ENCODE assay signal across 19 mouse cellular contexts in genomic region chr9:98146901-98147300, GRCm38 (mm10).
"Had no signal": no experiment of that assay in that cellular context is flagged by ENCODE, and none has a peak within 500 bp of the region (broad histone marks: within the 10 kb centered on the region; RNA-seq: fewer than 3 reads in every experiment).

No protein-coding gene starts in this region.

- H3K36me3 ChIP-seq: lung, embryonic 15.5 days; midbrain, embryonic 10.5 days; midbrain, embryonic 12.5 days; neural tube, embryonic 13.5 days; neural tube, embryonic 15.5 days; stomach, embryonic 15.5 days had no signal

- ATAC-seq: midbrain, embryonic 16.5 days had no signal

- H3K27ac ChIP-seq: lung, embryonic 15.5 days; midbrain, embryonic 10.5 days; midbrain, embryonic 12.5 days; neural tube, embryonic 13.5 days; neural tube, embryonic 15.5 days; stomach, embryonic 15.5 days; stomach, postnatal 0 days had no signal

- H3K4me3 ChIP-seq: lung, embryonic 15.5 days; midbrain, embryonic 10.5 days; midbrain, embryonic 12.5 days; myocyte; neural tube, embryonic 13.5 days; neural tube, embryonic 15.5 days; stomach, embryonic 15.5 days had no signal

- H3K4me1 ChIP-seq: lung, embryonic 15.5 days; midbrain, embryonic 10.5 days; midbrain, embryonic 12.5 days; neural tube, embryonic 13.5 days; neural tube, embryonic 15.5 days; stomach, embryonic 15.5 days had no signal

- H3K27me3 ChIP-seq: lung, embryonic 15.5 days; midbrain, embryonic 12.5 days; neural tube, embryonic 13.5 days; neural tube, embryonic 15.5 days; stomach, embryonic 15.5 days had no signal

- H3K9ac ChIP-seq: lung, embryonic 15.5 days; midbrain, embryonic 12.5 days; neural tube, embryonic 13.5 days; neural tube, embryonic 15.5 days; stomach, embryonic 15.5 days had no signal

- H3K9me3 ChIP-seq: lung, embryonic 15.5 days; midbrain, embryonic 10.5 days; midbrain, embryonic 12.5 days; neural tube, embryonic 13.5 days; neural tube, embryonic 15.5 days; stomach, embryonic 15.5 days had no signal

- DNase-seq: lung, adult 18-20 months; lung, postnatal 10 days; lung, postnatal 4 days; midbrain, embryonic 14.5 days; retina, postnatal 1 day; right cerebral cortex, adult 18-20 months; right cerebral cortex, postnatal 25 days; thymus, adult 2 months; thymus, postnatal 25 days; thymus, postnatal 4 days had no signal

- H3K4me2 ChIP-seq: lung, embryonic 15.5 days; midbrain, embryonic 12.5 days; neural tube, embryonic 13.5 days; neural tube, embryonic 15.5 days; stomach, embryonic 15.5 days had no signal
